ENCODE assay signal across 9 mouse cellular contexts in the genomic region with DNA sequence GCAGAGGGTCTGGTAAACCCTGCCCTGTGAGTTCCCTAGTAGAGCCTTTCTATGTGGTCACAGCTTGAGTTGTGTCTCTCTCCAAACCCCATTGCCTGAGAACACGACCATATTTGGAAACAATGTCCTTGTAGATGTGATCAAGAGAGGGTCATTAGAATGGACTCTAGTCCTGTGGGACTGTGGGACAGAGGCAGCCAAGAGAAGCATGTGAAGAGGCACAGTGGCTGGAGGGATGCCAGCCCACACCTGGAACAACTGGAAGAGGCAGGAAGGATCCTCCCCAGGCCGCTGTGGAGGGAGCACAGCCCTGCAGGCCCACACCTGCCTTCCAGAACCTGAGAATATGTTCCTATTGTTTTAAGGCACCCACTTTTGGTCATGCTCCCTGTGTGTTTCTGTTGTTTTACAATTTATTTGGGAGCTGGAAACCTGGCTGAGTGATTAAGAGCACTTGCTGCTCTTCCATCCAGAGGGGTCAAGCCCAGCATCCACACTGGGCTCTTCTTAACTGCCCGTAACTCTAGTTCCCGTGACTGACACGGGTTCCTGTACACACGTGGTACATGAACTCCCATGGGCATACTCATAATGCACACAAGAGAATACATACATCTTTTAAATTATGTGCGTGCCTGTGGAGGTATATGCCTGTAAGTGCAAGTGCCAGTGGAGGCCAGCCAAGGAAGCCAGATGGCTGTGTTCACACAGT. TPM values are rescaled to one million over a fixed set of nuclear protein-coding genes. Genes with fewer than 3 reads are reported as not detected.
A peak's percentile ranks its signal among the peaks of the same experiment; 100 is the strongest.
DNase-seq lines count a peak whose midpoint lies in the region; ATAC-seq and TF ChIP-seq lines count a peak whose summit lies in the region.
"Had no signal": no experiment of that assay in that cellular context is flagged by ENCODE, and none has a peak within 500 bp of the region (broad histone marks: within the 10 kb centered on the region; RNA-seq: fewer than 3 reads in every experiment).

No protein-coding gene starts in this region.

- no peak for TF ChIP-seq CTCF in spleen, adult 2 months (IDR thresholded peaks at IDR 0.05; ENCODE audit: extremely low read depth, insufficient read depth, insufficient read length, insufficient replicate concordance)
- no peak for TF ChIP-seq CTCF in thymus, adult 2 months (IDR thresholded peaks at IDR 0.05; ENCODE audit: borderline replicate concordance, control insufficient read depth, extremely low read depth, insufficient read depth, low read length, poor library complexity)

- H3K36me3 ChIP-seq in hindbrain, embryonic 15.5 days = peaks cover 14% of the 10 kb centered on the region
- H3K36me3 ChIP-seq in hindbrain, embryonic 11.5 days (ENCODE audit: control insufficient read depth, insufficient read depth, low read length) = peaks cover 11% of the 10 kb centered on the region
- no peaks in the 10 kb centered on the region; the same call in 1 of the 2 replicates for H3K36me3 ChIP-seq in spleen, adult 2 months (ENCODE audit: control insufficient read depth, insufficient read depth, low read length)
- peaks cover 27% of the 10 kb centered on the region for H3K36me3 ChIP-seq in limb, embryonic 10.5 days
- H3K36me3 ChIP-seq in thymus, adult 2 months (ENCODE audit: control insufficient read depth, insufficient read depth, low read length) = no peaks in the 10 kb centered on the region; the same call in 1 of the 2 replicates

- no peak; the same call in none of the 2 replicates for ATAC-seq in hindbrain, embryonic 15.5 days (ENCODE audit: low FRiP score, low read depth)
- no peak for ATAC-seq in hindbrain, embryonic 11.5 days (ENCODE audit: low FRiP score)

- no peak overlapping the region for H3K4me2 ChIP-seq in hindbrain, embryonic 15.5 days
- no peak overlapping the region for H3K4me2 ChIP-seq in hindbrain, embryonic 11.5 days (replicated peaks; ENCODE audit: low read depth, low read length)
- H3K4me2 ChIP-seq: neural tube, embryonic 12.5 days had no signal

- H3K27me3 ChIP-seq in hindbrain, embryonic 15.5 days = no peaks in the 10 kb centered on the region
- H3K27me3 ChIP-seq in hindbrain, embryonic 11.5 days (ENCODE audit: control insufficient read depth, insufficient read depth, low read length) = no peaks in the 10 kb centered on the region
- no peaks in the 10 kb centered on the region for H3K27me3 ChIP-seq in spleen, adult 2 months (ENCODE audit: control insufficient read depth, insufficient read depth, low read length)
- H3K27me3 ChIP-seq in limb, embryonic 10.5 days (ENCODE audit: low read depth, poor library complexity, severe bottlenecking) = no peaks in the 10 kb centered on the region
- H3K27me3 ChIP-seq in thymus, adult 2 months (ENCODE audit: control insufficient read depth, insufficient read depth, low read length) = no peaks in the 10 kb centered on the region
- H3K27me3 ChIP-seq: neural tube, embryonic 12.5 days had no signal

- H3K9ac ChIP-seq in hindbrain, embryonic 15.5 days = no peak overlapping the region
- no peak overlapping the region for H3K9ac ChIP-seq in hindbrain, embryonic 11.5 days (ENCODE audit: low read depth, low read length)
- H3K9ac ChIP-seq: neural tube, embryonic 12.5 days had no signal

- no peaks in the 10 kb centered on the region for H3K9me3 ChIP-seq in hindbrain, embryonic 15.5 days
- H3K9me3 ChIP-seq in hindbrain, embryonic 11.5 days (ENCODE audit: control insufficient read depth, low read length) = no peaks in the 10 kb centered on the region
- no peaks in the 10 kb centered on the region for H3K9me3 ChIP-seq in limb, embryonic 10.5 days (replicated peaks)
- H3K9me3 ChIP-seq: neural tube, embryonic 12.5 days had no signal

- H3K27ac ChIP-seq in hindbrain, embryonic 15.5 days (replicated peaks) = peak overlapping the region; percentile 82
- no peak overlapping the region for H3K27ac ChIP-seq in hindbrain, embryonic 11.5 days (ENCODE audit: low read depth, low read length)
- peak overlapping the region; percentile 38 for H3K27ac ChIP-seq in spleen, adult 2 months (ENCODE audit: insufficient read depth, low read length)
- peak overlapping the region; percentile 68 for H3K27ac ChIP-seq in limb, embryonic 10.5 days
- no peak overlapping the region for H3K27ac ChIP-seq in thymus, adult 2 months (ENCODE audit: control insufficient read depth, insufficient read depth, low read length)
- H3K27ac ChIP-seq: neural tube, embryonic 12.5 days had no signal

- no peak for DNase-seq in hindbrain, embryonic 11.5 days (ENCODE audit: low spot score)
- no peak for DNase-seq in spleen, adult 2 months (ENCODE audit: low read depth in 1 of 2, low spot score in 2 of 2)
- no peak for DNase-seq in spleen, adult 18-20 months
- DNase-seq in limb, embryonic 10.5 days (ENCODE audit: low spot score) = no peak
- DNase-seq in adrenal gland, postnatal 25 days = no peak
- DNase-seq in testis, postnatal 10 days (ENCODE audit: low spot score) = no peak
- no peak for DNase-seq in thymus, adult 2 months

- H3K4me3 ChIP-seq in hindbrain, embryonic 15.5 days = no peak overlapping the region
- H3K4me3 ChIP-seq in hindbrain, embryonic 11.5 days (ENCODE audit: low read depth, low read length) = no peak overlapping the region
- no peak overlapping the region for H3K4me3 ChIP-seq in spleen, adult 2 months (ENCODE audit: extremely low read depth, insufficient read depth, insufficient read length)
- H3K4me3 ChIP-seq in limb, embryonic 10.5 days = no peak overlapping the region
- H3K4me3 ChIP-seq in thymus, adult 2 months (ENCODE audit: control insufficient read depth, insufficient read depth, low read length) = no peak overlapping the region
- H3K4me3 ChIP-seq: neural tube, embryonic 12.5 days had no signal

- H3K4me1 ChIP-seq in hindbrain, embryonic 15.5 days (replicated peaks) = peaks cover 22% of the 10 kb centered on the region
- H3K4me1 ChIP-seq in hindbrain, embryonic 11.5 days (replicated peaks; ENCODE audit: control insufficient read depth, insufficient read depth, low read length) = no peaks in the 10 kb centered on the region; the same call in 1 of the 2 replicates
- H3K4me1 ChIP-seq in spleen, adult 2 months (ENCODE audit: control insufficient read depth, insufficient read depth, insufficient read length) = peaks cover 22% of the 10 kb centered on the region
- peaks cover 32% of the 10 kb centered on the region for H3K4me1 ChIP-seq in limb, embryonic 10.5 days
- H3K4me1 ChIP-seq in thymus, adult 2 months (replicated peaks; ENCODE audit: control insufficient read depth, insufficient read depth, low read length) = peaks cover 21% of the 10 kb centered on the region

- WGBS in hindbrain, embryonic 15.5 days = 68% methylated on average over 7 of the region's 7 CpGs
- 87% methylated on average over 7 of the region's 7 CpGs for WGBS in hindbrain, embryonic 11.5 days
- WGBS in spleen, adult 2 months = 46% methylated on average over 7 of the region's 7 CpGs
- WGBS in limb, embryonic 10.5 days = 89% methylated on average over 7 of the region's 7 CpGs
- 92% methylated on average over 7 of the region's 7 CpGs for WGBS in thymus, adult 2 months

- TF ChIP-seq POLR2A in spleen, adult 2 months (IDR thresholded peaks at IDR 0.05; ENCODE audit: low read depth, low read length) = no peak
- TF ChIP-seq POLR2A in thymus, adult 2 months (IDR thresholded peaks at IDR 0.05; ENCODE audit: control insufficient read depth, extremely low read depth, insufficient read depth, low read length, poor library complexity) = no peak

RNA-seq across cellular contexts. Expression of gene Cyth1, which starts 5.2 kb away (rescaled TPM):
- 24.9 and 25.8 TPM in 2 replicates for polyA plus RNA-seq in hindbrain, embryonic 15.5 days (2015; fragmentation: Nextera tagmentation; extraction: Ambion mirVana)
- polyA plus RNA-seq in hindbrain, embryonic 11.5 days (2014; fragmentation: Nextera tagmentation; extraction: Ambion mirVana) = 16.5 and 16.7 TPM in 2 replicates
- polyA plus RNA-seq in spleen, adult 2 months (2012; rRNA removed) = 47.7 and 57.3 TPM in 2 replicates
- 17.9 and 22.6 TPM in 2 replicates for polyA plus RNA-seq in limb, embryonic 10.5 days (2016; fragmentation: Nextera tagmentation; extraction: Ambion mirVana)
- 28.9 and 42.2 TPM in 2 replicates for total RNA-seq in adrenal gland, postnatal 25 days (2021)
- polyA plus RNA-seq in thymus, adult 2 months (2012; rRNA removed) = 66.7 and 70.0 TPM in 2 replicates

RNA-seq across cellular contexts. Expression of gene Usp36, which starts 36.4 kb away (rescaled TPM):
- 16.8 and 19.8 TPM in 2 replicates for polyA plus RNA-seq in hindbrain, embryonic 15.5 days (2015; fragmentation: Nextera tagmentation; extraction: Ambion mirVana)
- 9.8 and 9.9 TPM in 2 replicates for polyA plus RNA-seq in hindbrain, embryonic 11.5 days (2014; fragmentation: Nextera tagmentation; extraction: Ambion mirVana)
- 20.9 and 25.3 TPM in 2 replicates for polyA plus RNA-seq in spleen, adult 2 months (2012; rRNA removed)
- polyA plus RNA-seq in limb, embryonic 10.5 days (2016; fragmentation: Nextera tagmentation; extraction: Ambion mirVana) = 25.6 and 27.4 TPM in 2 replicates
- total RNA-seq in adrenal gland, postnatal 25 days (2021) = 23.1 and 25.0 TPM in 2 replicates
- 28.8 and 34.6 TPM in 2 replicates for polyA plus RNA-seq in thymus, adult 2 months (2012; rRNA removed)

Comparison
In these comparisons a context has a peak if more than half of its experiments do, and no peak if none do; other contexts are left out.
1. H3K27ac ChIP-seq: peak in hindbrain, embryonic 15.5 days (single experiment), spleen, adult 2 months (single experiment) and limb, embryonic 10.5 days (single experiment); none in hindbrain, embryonic 11.5 days (single experiment) and thymus, adult 2 months (single experiment).